Mouse (Mus musculus) forebrain, embryonic 14.5 days (tissue): Measurements from ENCODE around the gene Gpatch1. TPM values are rescaled to one million over a fixed set of nuclear protein-coding genes. Genes with fewer than 3 reads are reported as not detected.

Experiments
- ATAC-seq: fragments of 200-750 bp; cut with Nextera tagmentation; 2 replicates; pipeline ENCODE4 v1.8.0; 2017; ENCODE audit warnings: mild to moderate bottlenecking, moderate library complexity
- DNase-seq: peaks from one replicate; pipeline ENCODE4 v3.0.0-alpha.2; 2015; ENCODE audit warnings: low spot score
- H3K27ac ChIP-seq: fragments of 300-500 bp; sonication (generic); 2 replicates; pipeline ENCODE4 v1.5.1; 2014; ENCODE audit warnings: low read depth, mild to moderate bottlenecking, control low read depth, low read length, moderate library complexity
- H3K27me3 ChIP-seq: fragments of 300-500 bp; sonication (generic); replicated peaks from 2 replicates; pipeline ENCODE4 v1.6.1; 2014; ENCODE audit warnings: low read length, control low read depth, mixed read lengths; ENCODE audit not compliant: control insufficient read depth, insufficient read depth
- H3K36me3 ChIP-seq: fragments of 300-500 bp; sonication (generic); 2 replicates; pipeline ENCODE4 v1.6.1; 2014; ENCODE audit warnings: low read length, control low read depth; ENCODE audit not compliant: control insufficient read depth, insufficient read depth
- H3K4me1 ChIP-seq: fragments of 300-500 bp; sonication (generic); 2 replicates; pipeline ENCODE4 v1.6.1; 2014; ENCODE audit warnings: antibody characterized with exemption, low read length, control low read depth; ENCODE audit not compliant: control insufficient read depth, insufficient read depth
- H3K4me2 ChIP-seq: fragments of 300-500 bp; sonication (generic); 2 replicates; pipeline ENCODE4 v1.6.1; 2014; ENCODE audit warnings: mild to moderate bottlenecking, control low read depth, low read length
- H3K4me3 ChIP-seq: fragments of 300-500 bp; sonication (generic); 2 replicates; pipeline ENCODE4 v1.5.1; 2014; ENCODE audit warnings: low read depth, low read length, control low read depth
- H3K9ac ChIP-seq: fragments of 300-500 bp; sonication (generic); 2 replicates; pipeline ENCODE4 v1.6.1; 2014; ENCODE audit warnings: mild to moderate bottlenecking, low read length, control low read depth, moderate library complexity
- H3K9me3 ChIP-seq: fragments of 300-500 bp; sonication (generic); replicated peaks from 2 replicates; pipeline ENCODE4 v1.6.1; 2016; ENCODE audit warnings: low read length, control low read depth, mixed read lengths; ENCODE audit not compliant: control insufficient read depth
- WGBS: fragments of 180-500 bp; shearing (Covaris S2); extraction: QIAGEN DNeasy Blood & Tissue Kit; methylation state at CpG from one replicate; pipeline ENCODE4 v1.1.7; 2014; 5-methylcytosine and 5-hydroxymethylcytosine counted together
- polyA plus RNA-seq: library from polyadenylated mRNA; unstranded; fragments of >200 nt; fragmentation: Nextera tagmentation; extraction: Ambion mirVana; gene quantifications from 2 replicates; pipeline ENCODE4 v1.2.1, GENCODE M21; 2014

The Gpatch1 gene
- polyA plus RNA-seq, 1 experiment from 2014 or later = 21.2 TPM

DNA sequence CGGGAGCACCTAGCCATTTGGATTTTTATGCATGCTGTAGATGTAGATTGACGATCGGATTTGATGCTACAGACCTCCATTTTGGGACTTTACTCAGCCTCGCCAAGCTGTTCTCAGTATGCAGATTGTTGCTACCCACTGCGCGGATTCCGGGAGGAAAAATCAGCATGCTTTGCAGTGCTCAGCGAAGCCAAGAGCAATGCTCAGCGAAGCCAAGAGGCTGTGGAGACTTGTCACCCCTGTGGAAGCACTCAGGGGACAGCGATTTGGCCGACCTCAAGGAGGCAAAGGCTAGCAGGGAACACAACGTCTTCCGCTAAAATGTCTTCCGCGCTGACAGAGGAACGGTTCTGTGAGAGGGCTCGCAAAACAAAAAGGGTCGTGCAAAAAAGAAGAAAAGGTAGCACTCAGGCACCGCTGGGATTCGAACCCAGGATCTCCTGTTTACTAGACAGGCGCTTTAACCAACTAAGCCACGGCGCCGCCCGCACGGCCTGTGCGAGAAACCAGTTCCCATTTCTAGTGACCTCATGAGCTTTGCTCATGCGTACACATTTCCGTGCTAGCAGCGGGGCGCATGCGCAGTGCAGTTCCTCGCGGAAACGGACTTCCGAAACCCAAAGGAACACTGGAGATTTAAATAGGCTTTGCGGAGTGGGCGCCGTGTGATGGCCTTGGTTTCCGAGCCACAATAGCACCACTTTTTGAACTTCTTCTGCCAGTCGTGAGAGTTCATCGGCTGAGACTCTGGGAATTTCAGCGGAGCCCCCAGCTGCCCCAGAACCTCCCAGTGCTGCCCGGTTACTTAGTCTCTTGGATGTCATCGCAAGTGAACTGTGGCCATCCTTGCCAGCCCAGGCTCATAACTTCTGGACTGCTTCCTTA is 83.6 kb downstream of the Gpatch1 start:
- H3K36me3 ChIP-seq = no peaks in the 10 kb centered on the region
- H3K27me3 ChIP-seq = no peaks in the 10 kb centered on the region
- 0 out of 2 replicates have a peak, but pooled peaks cover 2% of the 10 kb centered on the region for H3K4me1 ChIP-seq
- WGBS = under 1% methylated on average over 45 of the region's 45 CpGs
- peak overlapping the region; percentile 58 for H3K4me2 ChIP-seq
- no peaks in the 10 kb centered on the region for H3K9me3 ChIP-seq
- peak; percentile 97 for ATAC-seq
- H3K9ac ChIP-seq = peak overlapping the region; percentile 70
- DNase-seq = peak; percentile 99
- H3K27ac ChIP-seq = peak overlapping the region; percentile 93
- H3K4me3 ChIP-seq = peak overlapping the region; percentile 54

- WGBS = 39% methylated on average over 12 of the region's 12 CpGs
- 0 out of 2 replicates have a peak, but pooled peaks cover 2% of the 10 kb centered on the region for H3K4me1 ChIP-seq
- DNase-seq = no peak
These were observed 84.4 kb downstream of the Gpatch1 start for GRCm38 (mm10) chr7:35233861-35234260.

DNA sequence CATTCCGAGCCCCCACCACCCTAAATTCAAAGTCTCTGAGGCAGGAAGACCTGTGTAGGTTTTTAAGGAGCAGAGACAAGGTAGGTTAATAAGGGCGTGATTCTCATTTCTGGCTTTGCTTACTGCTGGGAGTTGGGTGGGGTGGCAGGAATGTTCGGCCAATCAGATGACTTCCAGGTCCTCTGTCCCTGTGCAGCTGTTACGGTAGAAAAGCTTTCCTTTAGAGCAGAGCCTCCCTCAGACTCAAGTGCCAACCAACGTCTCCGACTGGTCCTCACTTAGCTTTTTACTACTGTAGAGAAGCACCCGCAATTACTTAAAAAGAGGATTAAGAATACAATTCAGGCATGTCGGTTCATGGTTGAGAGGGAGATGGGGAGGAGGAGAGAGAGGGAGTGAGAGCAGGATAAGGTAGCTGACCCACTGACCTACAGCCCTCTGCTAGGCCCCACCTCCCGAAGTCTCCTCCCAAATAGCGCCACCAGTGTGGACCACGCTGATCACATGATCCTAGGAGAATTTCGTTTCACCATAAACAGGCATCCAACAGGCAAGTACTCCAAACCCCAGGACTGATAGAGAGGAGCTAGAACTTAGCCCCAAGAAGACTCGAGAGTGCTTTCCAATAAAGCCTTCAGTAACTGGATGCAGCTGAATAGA is 85.3 kb downstream of the Gpatch1 start:
- no peak for ATAC-seq
- Histone ChIP-seq H3K4me2 (no peak overlapping the region), H3K9me3 (no peaks in the 10 kb centered on the region), H3K27ac (no peak overlapping the region), H3K4me3 (no peak overlapping the region), H3K36me3 (no peaks in the 10 kb centered on the region), H3K27me3 (no peaks in the 10 kb centered on the region), H3K9ac (no peak overlapping the region), H3K4me1 (0 out of 2 replicates have a peak, but pooled peaks cover 2% of the 10 kb centered on the region)
- DNase-seq = no peak
- WGBS = 27% methylated on average over 13 of the region's 13 CpGs

More at GRCm38 (mm10) chr7:35233861-35234260, 84.4 kb downstream of the Gpatch1 start:
- H3K27ac ChIP-seq = peak overlapping the region; percentile 93
- H3K27me3 ChIP-seq = no peaks in the 10 kb centered on the region
- H3K4me2 ChIP-seq = peak overlapping the region; percentile 49
- no peaks in the 10 kb centered on the region for H3K36me3 ChIP-seq
- peak overlapping the region; percentile 54 for H3K4me3 ChIP-seq
- ATAC-seq = no peak
- H3K9ac ChIP-seq = peak overlapping the region; percentile 70
- H3K9me3 ChIP-seq = no peaks in the 10 kb centered on the region

GRCm38 (mm10) chr7:35230333-35230732 is 87.9 kb downstream of the Gpatch1 start:
- no peaks in the 10 kb centered on the region for H3K27me3 ChIP-seq
- no peak overlapping the region for H3K4me3 ChIP-seq
- DNase-seq = no peak
- no peak overlapping the region for H3K27ac ChIP-seq
- no peak overlapping the region for H3K9ac ChIP-seq
- H3K4me2 ChIP-seq = no peak overlapping the region
- H3K4me1 ChIP-seq = no peaks in the 10 kb centered on the region
- H3K36me3 ChIP-seq = no peaks in the 10 kb centered on the region
- WGBS = 72% methylated on average over 3 of the region's 3 CpGs
- no peaks in the 10 kb centered on the region for H3K9me3 ChIP-seq
- ATAC-seq = no peak

Other genes with a start within 250 kb of the Gpatch1 start
- gene Cebpa, start 199.1 kb downstream of the Gpatch1 start, polyA plus RNA-seq = 0.38 and 0.62 TPM in 2 replicates
- gene Slc7a10, start 132.1 kb downstream of the Gpatch1 start, polyA plus RNA-seq = 2.1 and 4.2 TPM in 2 replicates
- 21.4 and 22.3 TPM in 2 replicates for gene Lrp3, start 102.9 kb downstream of the Gpatch1 start, polyA plus RNA-seq
- gene Rhpn2, start 15.7 kb upstream of the Gpatch1 start, polyA plus RNA-seq = 1.2 and 1.6 TPM in 2 replicates
- 21.6 and 22.7 TPM in 2 replicates for gene Faap24, start 78.4 kb upstream of the Gpatch1 start, polyA plus RNA-seq
- gene Cep89, start 78.6 kb upstream of the Gpatch1 start, polyA plus RNA-seq = 23.8 and 28.3 TPM in 2 replicates
- not detected in 2 replicates for gene Slc7a9, start 130.4 kb upstream of the Gpatch1 start, polyA plus RNA-seq
- gene Tdrd12, start 219.3 kb upstream of the Gpatch1 start, polyA plus RNA-seq = 0.50 and 0.78 TPM in 2 replicates
- 110 and 113 TPM in 2 replicates for gene Nudt19, start 237.9 kb upstream of the Gpatch1 start, polyA plus RNA-seq